Mouse (Mus musculus) heart, postnatal 10 days (tissue): ENCODE data around the gene Gm11492. TPM values are rescaled to one million over a fixed set of nuclear protein-coding genes. Genes with fewer than 3 reads are reported as not detected.
A peak's percentile ranks its signal among the peaks of the same experiment; 100 is the strongest.

ENCODE experiments used
- DNase-seq, 2 experiments: peaks; one replicate each; pipeline ENCODE4 v3.0.0; 2021
- intact Hi-C: fragments of 180-260 bp; cut with DNase I; formaldehyde crosslinking; loops from one replicate; pipeline ENCODE4 v1.15.1; 2025
- total RNA-seq, 2 experiments: library from RNA; stranded (reverse); gene quantifications; 2 replicates each; pipeline ENCODE4 v1.2.3; 2021

Gene Gm11492
- total RNA-seq, result not detected

GRCm38 (mm10) chr11:87566501-87566900, at the start of gene Gm11492:
Gm11492 (plus strand) TSS chr11:87566653.
- intact Hi-C loops, result no loop called here
- peak in 1 of 2 experiments; percentile 16 for DNase-seq

- intact Hi-C loops, result no loop called here
- peak; percentile 45 to 50 for DNase-seq
Measured at GRCm38 (mm10) chr11:87519260-87519659, 47.2 kb upstream of the Gm11492 start.

DNA sequence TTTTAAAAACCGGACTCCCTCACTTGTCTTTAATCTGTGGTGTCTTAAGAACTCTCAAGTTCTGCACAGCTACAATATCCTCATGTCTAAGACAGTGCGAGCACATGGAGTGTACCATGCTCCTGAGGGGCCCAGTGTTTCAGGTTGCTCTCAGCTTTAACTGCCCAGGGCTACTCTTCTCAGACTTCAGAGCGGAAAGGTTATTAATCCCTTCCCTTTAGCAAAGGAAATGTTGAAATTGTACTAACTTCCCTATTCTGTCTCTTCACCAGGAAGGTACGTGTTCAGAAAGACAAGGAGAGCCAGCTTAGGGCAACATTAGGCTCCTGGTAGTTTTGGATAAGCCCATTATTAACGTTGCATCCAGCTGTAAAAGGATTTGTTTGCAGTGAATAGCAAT, 43.0 kb upstream of the Gm11492 start:
- intact Hi-C loops, result loop anchor here (5.0 kb wide), 1 partner anchor 59 kb away; no protein-coding TSS in a partner anchor

DNA sequence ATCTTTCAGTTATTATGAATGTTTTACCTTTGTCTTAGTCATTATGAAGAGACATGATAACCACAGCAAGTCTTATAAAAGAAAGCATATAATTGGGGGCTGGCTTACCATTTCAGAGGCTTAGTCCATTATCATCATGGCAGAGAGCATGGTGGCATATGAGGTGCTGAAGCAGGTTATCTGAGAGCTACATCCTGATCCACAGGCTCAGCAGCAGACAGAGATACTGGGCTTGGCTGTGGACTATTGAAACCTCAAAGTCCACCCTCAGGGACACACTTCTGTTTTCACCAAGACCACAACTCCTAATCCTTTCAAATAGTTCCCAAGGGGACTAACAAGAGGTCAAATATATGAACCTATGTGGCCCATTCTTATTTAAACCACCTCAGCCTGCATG, 42.5 kb upstream of the Gm11492 start:
- intact Hi-C loops, result loop anchor here (5.0 kb wide), 1 partner anchor 58 kb away; no protein-coding TSS in a partner anchor
- no peak for DNase-seq

More for the DNA sequence above, 43.0 kb upstream of the Gm11492 start:
- no peak for DNase-seq

GRCm38 (mm10) chr11:87524780-87525179, 41.7 kb upstream of the Gm11492 start:
- DNase-seq, result peak in 1 of 2 experiments; percentile 11
- intact Hi-C loops, result loop anchor here (5.0 kb wide), 1 partner anchor 58 kb away; no protein-coding TSS in a partner anchor

- intact Hi-C loops, result no loop called here
- no peak for DNase-seq
Measured at GRCm38 (mm10) chr11:87527364-87527763, 39.1 kb upstream of the Gm11492 start.

DNA sequence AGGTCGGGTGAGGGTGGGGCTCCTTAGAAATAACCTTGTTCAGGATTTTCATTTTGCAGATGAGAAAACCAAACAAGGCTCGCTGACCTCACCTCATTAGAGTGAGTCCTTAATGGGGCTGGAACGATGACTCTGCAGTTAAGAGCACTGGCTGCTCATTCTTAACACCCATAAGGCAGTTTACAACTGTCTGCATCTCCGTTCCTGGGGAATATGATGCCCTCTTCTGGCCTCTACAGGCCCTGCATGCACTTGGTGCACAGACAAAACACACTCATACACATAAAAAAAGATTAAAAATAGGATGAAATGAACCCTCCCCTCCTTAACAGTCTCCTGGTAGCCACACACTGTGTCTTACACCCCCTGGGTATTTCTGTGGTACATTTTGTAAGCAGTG, 38.5 kb upstream of the Gm11492 start:
- peak in 1 of 2 experiments; percentile 8 for DNase-seq
- intact Hi-C loops, result no loop called here

GRCm38 (mm10) chr11:87531695-87532094, 34.8 kb upstream of the Gm11492 start:
- intact Hi-C loops, result no loop called here
- no peak for DNase-seq

DNA sequence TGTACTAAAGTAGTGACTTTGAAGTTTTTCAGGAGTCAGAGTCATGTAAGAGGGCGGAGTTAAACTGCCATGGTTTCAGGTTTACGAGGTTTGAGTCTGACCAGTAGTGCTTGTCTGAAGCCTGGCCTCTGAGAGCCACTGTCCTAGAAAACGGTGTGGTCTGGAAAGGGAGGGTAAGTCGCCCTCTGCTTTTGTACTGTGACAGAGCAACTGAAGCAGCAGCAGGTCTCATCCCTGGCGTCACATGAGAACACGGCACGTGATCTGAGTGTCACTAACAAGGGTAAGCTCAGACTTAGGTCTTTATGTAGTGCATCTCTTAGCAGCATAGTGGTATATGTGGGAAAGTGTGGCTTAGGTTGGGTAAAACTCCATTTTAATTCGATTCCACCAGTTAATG, 24.2 kb upstream of the Gm11492 start:
- intact Hi-C loops, result no loop called here
- no peak for DNase-seq

DNA sequence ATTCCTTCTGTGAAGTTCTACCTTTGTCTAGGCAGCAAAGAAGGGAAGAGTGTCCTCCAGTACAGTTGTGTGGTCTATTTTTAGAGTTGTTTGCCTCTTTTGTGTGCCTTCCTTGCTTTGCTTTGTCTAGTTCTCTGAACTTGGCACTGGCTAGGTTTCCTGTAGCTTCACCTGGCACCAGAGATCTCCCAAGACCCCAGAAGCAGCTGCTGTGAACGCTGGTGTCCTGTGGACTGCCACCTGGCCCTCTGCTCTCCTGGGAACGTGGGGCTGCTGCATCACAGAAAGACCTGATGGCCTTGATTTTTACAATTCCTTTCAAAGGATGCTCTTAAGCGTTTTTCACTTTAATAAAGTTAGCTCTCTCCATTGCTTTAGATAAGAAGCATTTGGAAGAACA, 23.5 kb upstream of the Gm11492 start:
- no peak for DNase-seq
- intact Hi-C loops, result no loop called here

GRCm38 (mm10) chr11:87553342-87553741, 13.1 kb upstream of the Gm11492 start:
- intact Hi-C loops, result no loop called here
- no peak for DNase-seq

DNA sequence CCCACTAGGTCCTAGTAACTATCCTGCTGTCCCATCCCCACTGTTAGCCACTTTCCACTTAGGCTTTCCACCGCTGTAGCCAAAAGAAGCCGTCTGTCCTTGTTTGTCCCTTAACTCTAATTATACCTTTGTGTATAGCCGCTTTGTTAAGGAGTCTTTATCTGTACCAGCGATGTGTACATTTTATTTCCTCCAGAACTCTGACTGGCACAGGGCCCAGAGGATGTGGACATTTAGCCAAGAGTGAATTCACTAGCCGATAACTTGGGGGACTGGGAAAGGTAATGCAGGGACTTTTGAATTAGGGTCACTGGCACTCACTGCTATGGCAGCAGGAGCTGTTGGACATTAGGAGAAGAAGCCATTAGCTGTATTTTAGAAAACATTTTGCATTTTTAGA, 12.1 kb upstream of the Gm11492 start:
- DNase-seq, result peak; percentile 32 to 49

DNA sequence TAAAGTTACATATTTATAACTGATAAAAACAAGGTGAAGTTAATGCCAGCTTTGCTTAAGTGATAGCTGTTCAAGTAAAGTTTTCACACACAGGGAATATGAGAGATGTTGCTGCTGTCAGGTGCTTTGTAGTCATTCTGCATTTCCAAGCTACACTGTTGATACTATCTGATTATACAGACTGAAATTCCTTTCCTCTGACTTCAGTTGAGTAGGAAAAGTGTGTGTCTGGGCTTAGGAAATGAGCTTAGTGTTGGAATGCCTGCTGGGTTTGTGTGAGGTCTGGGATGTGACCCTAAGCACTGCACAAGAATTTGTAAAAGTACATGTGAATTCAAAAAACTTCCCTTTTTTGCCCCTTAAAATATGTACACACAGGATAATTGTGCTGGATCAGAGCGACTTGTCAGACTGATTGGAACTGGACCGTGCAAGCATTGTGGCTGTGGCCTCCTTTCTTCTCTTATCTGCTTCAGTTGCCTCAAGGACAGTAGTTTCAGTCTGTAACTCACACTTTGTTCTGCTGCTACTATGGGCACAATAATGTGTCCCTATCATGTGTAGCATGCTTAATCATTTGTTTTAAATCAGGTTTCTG, 11.2 kb upstream of the Gm11492 start:
- no peak for DNase-seq
- intact Hi-C loops, result no loop called here

More for the DNA sequence above, 12.1 kb upstream of the Gm11492 start:
- intact Hi-C loops, result no loop called here

DNA sequence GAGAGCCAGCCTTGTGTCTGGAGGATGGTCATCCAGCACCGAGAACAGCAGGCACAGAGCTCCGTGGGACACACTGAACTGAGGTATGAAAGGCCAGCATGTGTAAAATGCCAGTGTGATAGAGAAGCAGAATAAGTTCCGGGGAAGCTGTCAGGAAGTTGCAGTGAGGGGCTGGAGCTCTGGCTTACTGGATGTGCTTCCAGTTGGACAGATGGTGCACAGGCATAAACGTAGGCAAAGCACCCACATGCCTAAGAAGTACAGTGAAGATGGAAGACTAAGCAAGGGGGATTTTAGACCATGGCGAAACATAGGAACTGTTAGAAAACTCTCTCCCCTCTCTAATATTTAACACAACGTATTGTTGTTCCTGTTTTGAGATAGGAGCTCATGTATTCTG, 5.2 kb upstream of the Gm11492 start:
- intact Hi-C loops, result no loop called here
- DNase-seq, result no peak

DNA sequence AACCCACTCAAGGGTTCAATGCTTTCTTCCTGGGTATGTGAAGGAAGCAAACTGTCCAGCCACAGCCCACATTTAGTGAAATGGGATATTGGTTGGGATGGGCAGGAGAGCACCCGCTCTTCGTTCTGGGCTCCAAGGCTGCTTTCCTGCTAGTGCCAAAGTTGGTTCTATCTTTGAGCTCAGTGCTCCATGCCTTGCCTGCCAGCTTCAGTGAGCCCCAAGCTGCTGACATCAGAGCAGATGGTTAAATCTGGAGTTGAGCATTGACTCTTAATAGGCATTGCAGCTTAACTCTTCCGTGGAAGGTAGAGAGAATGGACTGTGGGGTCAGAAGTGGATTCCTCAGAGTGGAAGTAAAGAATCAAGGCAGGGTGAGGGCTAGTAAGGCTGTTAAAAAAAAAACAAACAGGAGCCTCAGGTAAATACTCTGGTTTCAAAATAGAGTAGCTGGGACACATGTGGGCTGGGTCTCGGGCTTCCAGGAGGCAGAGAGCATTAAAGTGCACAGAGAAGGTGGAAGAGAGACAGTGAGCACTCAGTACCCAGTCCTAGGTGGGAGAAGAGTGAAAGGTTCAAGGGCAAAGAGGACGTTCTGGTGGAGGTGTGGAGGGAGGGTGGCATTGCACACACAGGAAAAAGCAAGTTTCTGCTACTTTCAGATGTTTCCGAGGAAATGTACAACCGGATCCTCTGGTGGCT, 2.0 kb downstream of the Gm11492 start, which contains the start of gene Sept4:
Sept4 (plus strand) TSS at position 649 of the 699 bp plus-strand sequence.
- intact Hi-C loops, result no loop called here
- DNase-seq, result no peak

DNA sequence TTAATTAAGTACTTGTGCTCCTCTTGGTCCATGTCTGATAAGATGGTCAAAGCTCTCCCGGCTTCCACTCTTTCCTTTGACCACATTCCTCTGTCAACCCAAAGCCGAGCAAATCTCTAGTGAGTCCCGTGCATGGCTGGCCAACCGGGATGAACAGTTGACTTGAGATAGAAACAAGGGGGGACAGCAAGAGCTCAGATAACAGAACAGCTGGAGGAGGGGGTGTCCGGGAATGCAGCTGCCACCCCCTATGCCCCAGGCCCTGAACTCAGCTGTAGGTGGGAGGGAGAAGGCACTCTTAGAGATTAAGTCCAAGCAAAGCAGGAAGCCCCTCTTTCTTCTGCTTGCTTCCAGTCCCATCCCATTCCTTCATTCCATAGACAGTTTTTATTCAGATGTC, 4.3 kb downstream of the Gm11492 start:
- intact Hi-C loops, result no loop called here
- no peak for DNase-seq

- intact Hi-C loops, result no loop called here
- DNase-seq, result peak; percentile 41 to 43
Measured at GRCm38 (mm10) chr11:87571361-87571950, 5.0 kb downstream of the Gm11492 start.

DNA sequence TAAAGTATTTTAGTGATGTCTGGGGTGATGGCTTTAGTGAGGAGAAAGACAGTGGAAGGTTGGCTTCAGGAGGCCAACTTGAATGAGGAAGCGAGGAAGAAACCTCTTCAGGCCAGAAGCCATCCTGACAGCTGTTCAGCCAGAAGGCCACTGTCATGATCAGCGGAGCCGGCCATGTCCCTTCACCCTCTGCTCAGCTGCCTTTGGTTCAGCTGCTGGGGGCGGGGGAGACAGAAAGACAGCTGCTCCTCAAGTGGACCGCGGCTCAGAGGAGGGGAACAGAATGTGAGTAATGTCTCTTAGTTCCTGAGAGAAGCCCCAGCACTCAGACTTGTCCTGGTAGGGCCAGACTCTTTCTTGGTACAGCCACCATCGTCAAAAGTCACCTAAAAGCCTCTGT, 7.3 kb downstream of the Gm11492 start:
- peak in 1 of 2 experiments; percentile 14 for DNase-seq
- intact Hi-C loops, result no loop called here

DNA sequence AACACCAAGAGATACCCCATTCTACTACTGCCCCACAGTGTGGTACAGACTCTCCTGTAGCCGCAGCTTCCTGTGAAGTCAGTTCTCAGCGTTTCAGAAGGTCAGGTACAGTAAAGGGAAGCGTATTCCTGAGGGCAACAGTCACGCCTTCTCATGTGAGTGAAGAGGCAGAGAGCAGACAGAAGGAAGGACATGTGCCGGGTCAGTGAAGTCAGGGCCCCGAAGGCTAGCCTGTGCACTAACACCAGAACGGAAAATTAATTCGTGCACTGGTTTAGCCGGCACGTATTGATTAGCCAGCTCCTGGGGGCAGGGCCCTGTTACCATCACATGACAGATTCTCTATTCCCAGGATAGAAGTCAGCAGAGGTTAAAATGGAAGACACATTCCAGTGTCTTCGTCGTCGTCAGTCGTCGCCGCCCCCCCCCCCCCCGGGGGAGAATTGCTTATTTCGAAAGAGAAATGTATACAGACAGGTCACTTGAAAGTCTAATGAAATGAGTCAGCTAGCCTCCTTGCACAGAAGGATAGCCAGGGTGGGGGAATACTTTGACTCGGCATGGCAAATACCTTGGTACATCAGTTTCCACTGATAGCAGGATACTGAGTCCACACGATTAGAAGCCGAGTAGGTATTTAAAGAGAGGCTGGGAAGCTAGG, 8.2 kb downstream of the Gm11492 start:
- DNase-seq, result no peak
- intact Hi-C loops, result no loop called here

DNA sequence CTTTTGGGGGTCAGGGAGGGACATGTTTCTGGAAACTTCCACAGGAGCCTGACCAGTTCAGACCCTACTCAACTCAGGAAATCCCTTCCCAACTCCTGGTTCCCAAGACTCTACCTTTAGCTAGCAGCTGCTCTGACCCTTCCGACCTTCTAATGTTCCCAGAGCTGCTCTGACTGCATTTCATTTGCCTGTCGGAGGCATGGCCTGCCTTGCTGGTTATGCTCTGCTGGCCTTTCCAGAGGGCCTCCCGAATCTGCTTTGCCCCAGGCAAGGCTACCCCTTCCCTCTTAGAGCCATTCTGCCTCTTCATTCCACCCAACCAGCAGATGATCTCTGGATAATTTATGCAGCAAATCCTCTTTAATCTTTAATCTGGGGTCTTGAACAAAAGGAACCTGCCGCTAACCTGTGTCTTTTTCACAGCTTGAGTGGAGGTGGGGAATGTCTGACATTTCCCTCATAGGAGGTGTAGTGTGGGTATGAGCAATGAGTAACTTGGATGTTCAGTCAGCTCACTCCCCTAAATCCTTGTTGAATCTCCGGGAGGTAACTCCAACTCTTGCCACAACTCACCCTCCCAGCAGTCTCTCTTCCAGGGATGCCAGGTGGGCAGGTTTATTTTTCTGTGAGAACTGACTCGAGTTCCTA, 11.3 kb downstream of the Gm11492 start:
- DNase-seq, result no peak
- intact Hi-C loops, result no loop called here
